Mouse (Mus musculus) splenic B cell, adult 2 months (primary cell): ENCODE results near the gene Alkbh6.

ENCODE experiments used
- DNase-seq: peaks from one replicate; pipeline ENCODE4 v3.0.0-alpha.2; 2011; ENCODE audit warnings: low read depth, low spot score
- H3K27me3 ChIP-seq: 2 replicates; pipeline ENCODE4 v1.6.1; 2012; ENCODE audit warnings: mild to moderate bottlenecking, low read length, moderate library complexity, mixed read lengths; ENCODE audit not compliant: control insufficient read depth, poor library complexity, insufficient read depth, severe bottlenecking
- H3K36me3 ChIP-seq: 2 replicates; pipeline ENCODE4 v1.6.1; 2012; ENCODE audit warnings: mild to moderate bottlenecking, low read length, moderate library complexity, mixed read lengths; ENCODE audit not compliant: control insufficient read depth, poor library complexity, insufficient read depth, severe bottlenecking

The Alkbh6 gene

GRCm38 (mm10) chr7:30331887-30332286 lies 23.4 kb downstream of the Alkbh6 start:
- Histone ChIP-seq H3K36me3 (no peaks in the 10 kb centered on the region), H3K27me3 (no peaks in the 10 kb centered on the region)
- DNase-seq: peak; percentile 93

- no peak for DNase-seq
- Histone ChIP-seq H3K36me3 (no peaks in the 10 kb centered on the region), H3K27me3 (no peaks in the 10 kb centered on the region)
Observed at GRCm38 (mm10) chr7:30332622-30333259, 24.2 kb downstream of the Alkbh6 start.

- DNase-seq: no peak
- H3K27me3 ChIP-seq: no peaks in the 10 kb centered on the region
Observed at GRCm38 (mm10) chr7:30333436-30333835, 24.9 kb downstream of the Alkbh6 start.

GRCm38 (mm10) chr7:30334563-30334962 lies 26.0 kb downstream of the Alkbh6 start:
- H3K36me3 ChIP-seq: no peaks in the 10 kb centered on the region
- DNase-seq: no peak

More at GRCm38 (mm10) chr7:30333436-30333835, 24.9 kb downstream of the Alkbh6 start:
- H3K36me3 ChIP-seq: no peaks in the 10 kb centered on the region

GRCm38 (mm10) chr7:30335688-30336087 lies 27.2 kb downstream of the Alkbh6 start:
- H3K27me3 ChIP-seq: no peaks in the 10 kb centered on the region
- H3K36me3 ChIP-seq: no peaks in the 10 kb centered on the region
- DNase-seq: no peak

More at GRCm38 (mm10) chr7:30334563-30334962, 26.0 kb downstream of the Alkbh6 start:
- no peaks in the 10 kb centered on the region for H3K27me3 ChIP-seq

GRCm38 (mm10) chr7:30336384-30336783 lies 27.9 kb downstream of the Alkbh6 start:
- peak; percentile 73 for DNase-seq
- H3K36me3 ChIP-seq: no peaks in the 10 kb centered on the region
- H3K27me3 ChIP-seq: no peaks in the 10 kb centered on the region

- Histone ChIP-seq H3K27me3 (no peaks in the 10 kb centered on the region), H3K36me3 (no peaks in the 10 kb centered on the region)
- no peak for DNase-seq
Observed at GRCm38 (mm10) chr7:30339432-30340109, 31.1 kb downstream of the Alkbh6 start.

- Histone ChIP-seq H3K27me3 (no peaks in the 10 kb centered on the region; the same call in 1 of the 2 replicates), H3K36me3 (no peaks in the 10 kb centered on the region)
- peak; percentile 74 for DNase-seq
Observed at GRCm38 (mm10) chr7:30346635-30347379, 38.3 kb downstream of the Alkbh6 start.

GRCm38 (mm10) chr7:30347828-30348227 lies 39.3 kb downstream of the Alkbh6 start:
- Histone ChIP-seq H3K36me3 (no peaks in the 10 kb centered on the region), H3K27me3 (no peaks in the 10 kb centered on the region; the same call in 1 of the 2 replicates)
- DNase-seq: peak; percentile 79

- Histone ChIP-seq H3K27me3 (no peaks in the 10 kb centered on the region; the same call in 1 of the 2 replicates), H3K36me3 (no peaks in the 10 kb centered on the region)
- DNase-seq: peak; percentile 79
Observed at GRCm38 (mm10) chr7:30353279-30353822, 44.8 kb downstream of the Alkbh6 start.

- H3K36me3 ChIP-seq: no peaks in the 10 kb centered on the region
- DNase-seq: no peak
- no peaks in the 10 kb centered on the region for H3K27me3 ChIP-seq
Observed at GRCm38 (mm10) chr7:30354059-30354458, 45.5 kb downstream of the Alkbh6 start.

GRCm38 (mm10) chr7:30358378-30359186 lies 50.1 kb downstream of the Alkbh6 start:
- no peak for DNase-seq
- H3K27me3 ChIP-seq: no peaks in the 10 kb centered on the region
- H3K36me3 ChIP-seq: no peaks in the 10 kb centered on the region

GRCm38 (mm10) chr7:30359276-30359865 lies 50.9 kb downstream of the Alkbh6 start:
- Histone ChIP-seq H3K27me3 (no peaks in the 10 kb centered on the region), H3K36me3 (no peaks in the 10 kb centered on the region)
- no peak for DNase-seq

- H3K27me3 ChIP-seq: no peaks in the 10 kb centered on the region
- H3K36me3 ChIP-seq: no peaks in the 10 kb centered on the region
- DNase-seq: no peak
Observed at GRCm38 (mm10) chr7:30360028-30360427, 51.5 kb downstream of the Alkbh6 start.
